Mouse (Mus musculus) T-helper 17 cell (primary cell): ENCODE measurements at regions not wholly inside any gene's neighbourhood (a gene's known extent, or its start where the extent isn't known, plus 50 kb on each side); places are given as distances from the start of the nearest gene placed in this dataset.

Source experiments
- in situ Hi-C, 2 experiments: fragments of 300-600 bp; cut with MboI, MseI; formaldehyde crosslinking; loops; 1 replicate in 1 of 2; 2 replicates in 1 of 2; pipeline ENCODE4 v1.15.1; 2025; ENCODE audit warnings: high pct_unique_total_duplicates in 2 of 2

DNA sequence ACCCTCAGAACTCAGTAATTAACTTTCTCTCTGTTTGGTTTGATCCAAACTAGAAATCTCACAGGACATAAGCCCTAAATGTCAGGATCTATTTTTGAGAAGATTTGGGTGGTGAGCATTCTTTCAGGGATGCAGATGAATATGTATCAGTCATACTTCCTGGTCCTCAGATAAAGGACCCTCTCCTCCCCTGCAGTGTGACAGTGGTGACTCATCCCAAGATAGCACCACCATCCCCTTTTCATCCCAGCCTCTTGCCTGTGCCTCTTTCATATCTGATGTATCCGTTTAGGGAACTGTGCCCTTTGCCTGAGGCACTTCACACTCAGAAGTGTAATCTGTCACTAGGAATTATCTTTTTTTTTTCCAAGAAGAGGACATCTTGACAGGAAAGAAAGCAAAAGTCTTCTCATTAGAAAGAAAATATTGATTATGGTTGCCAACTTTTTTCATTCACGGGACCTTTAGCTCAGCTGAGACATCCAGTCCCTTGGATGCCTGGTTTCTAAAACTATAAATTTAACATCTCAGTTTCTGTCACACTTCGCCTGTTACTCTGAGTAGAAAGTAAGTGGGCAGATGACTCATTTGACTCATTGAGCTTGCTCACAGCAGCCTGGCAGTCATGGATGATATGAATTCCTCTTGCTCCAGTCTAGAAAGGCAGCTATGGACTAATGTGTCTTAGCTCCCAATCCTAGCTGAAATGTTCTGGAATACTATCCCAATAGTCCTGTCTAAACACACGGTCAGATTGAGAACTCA is 284.1 kb upstream of the Mctp2 start:
- in situ Hi-C loops = no loop called here

DNA sequence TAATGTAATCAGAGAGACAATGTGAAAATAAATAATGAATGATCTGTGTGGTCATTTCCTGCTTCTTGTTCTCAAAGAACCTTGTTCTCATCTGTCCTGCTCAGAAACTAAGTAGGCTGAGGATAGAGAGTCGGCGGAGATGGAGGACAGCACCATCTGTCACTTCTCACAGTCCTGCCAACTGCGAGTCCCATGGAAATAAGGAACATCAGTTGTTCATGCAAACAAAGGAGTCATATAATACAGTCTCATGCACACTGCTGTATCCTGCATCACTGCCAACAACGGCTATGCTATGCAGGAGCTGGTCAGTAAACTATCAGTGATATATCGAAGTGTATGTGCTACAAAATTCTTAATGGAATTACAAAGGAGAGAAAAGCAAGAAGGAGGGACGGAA is 285.7 kb upstream of the Mctp2 start:
- in situ Hi-C loops = no loop called here

DNA sequence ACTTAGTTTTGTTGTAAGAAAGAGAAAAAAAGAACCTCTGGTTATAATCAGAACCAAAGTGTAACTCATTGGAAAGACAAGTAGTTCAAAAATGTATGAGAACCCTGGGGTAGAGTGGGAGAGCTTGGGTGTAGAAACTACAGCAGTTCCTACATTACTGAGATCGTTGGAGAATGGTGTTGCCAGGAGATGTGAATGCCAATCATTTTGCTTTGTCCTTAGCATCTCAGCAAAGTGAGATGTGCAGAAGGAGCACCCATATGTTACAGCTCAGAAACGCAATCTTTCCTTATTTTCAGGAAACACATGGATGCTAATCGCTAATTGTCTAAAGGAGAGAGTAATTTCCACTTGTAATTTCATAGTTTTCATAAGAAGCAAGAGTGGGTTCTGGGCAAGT is 286.2 kb upstream of the Mctp2 start:
- in situ Hi-C loops = no loop called here

DNA sequence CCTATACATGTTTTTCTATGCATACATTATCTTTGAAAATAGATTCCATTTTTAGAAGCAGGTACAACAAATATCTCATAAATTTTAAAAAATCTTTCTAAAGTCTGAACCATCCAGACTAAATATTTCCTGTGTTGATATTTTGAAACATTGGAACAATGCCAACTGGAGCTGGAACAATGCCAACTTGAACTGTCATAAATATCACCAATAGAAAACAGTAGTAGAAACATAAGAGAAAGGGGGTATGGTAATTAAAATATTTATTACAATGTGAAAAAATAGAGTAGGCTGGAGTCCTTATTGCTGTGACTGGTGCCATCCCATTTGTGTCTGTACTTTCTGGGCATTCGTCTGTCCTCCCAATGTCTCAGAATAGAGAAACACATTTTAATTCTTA is 286.9 kb upstream of the Mctp2 start:
- in situ Hi-C loops = no loop called here

DNA sequence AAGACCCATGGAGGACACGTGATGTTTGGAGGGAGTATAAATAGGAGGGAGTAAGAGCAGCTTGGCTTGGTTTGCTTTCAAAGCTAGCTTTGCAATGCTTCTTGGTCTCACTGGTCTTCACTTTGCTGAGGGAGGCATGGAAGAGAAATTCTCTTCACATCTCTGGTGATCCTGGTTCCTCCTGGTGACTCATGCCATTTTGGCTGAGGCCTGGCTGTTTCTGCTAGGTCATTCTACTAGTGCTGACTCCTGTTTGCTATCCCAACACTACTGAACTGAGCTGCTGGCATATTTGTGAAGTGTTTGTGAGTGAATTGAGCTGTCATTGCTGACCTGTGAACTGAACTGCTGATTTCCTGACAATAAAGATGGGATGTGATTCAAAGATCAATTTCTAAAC is 288.3 kb upstream of the Mctp2 start:
- in situ Hi-C loops = no loop called here

DNA sequence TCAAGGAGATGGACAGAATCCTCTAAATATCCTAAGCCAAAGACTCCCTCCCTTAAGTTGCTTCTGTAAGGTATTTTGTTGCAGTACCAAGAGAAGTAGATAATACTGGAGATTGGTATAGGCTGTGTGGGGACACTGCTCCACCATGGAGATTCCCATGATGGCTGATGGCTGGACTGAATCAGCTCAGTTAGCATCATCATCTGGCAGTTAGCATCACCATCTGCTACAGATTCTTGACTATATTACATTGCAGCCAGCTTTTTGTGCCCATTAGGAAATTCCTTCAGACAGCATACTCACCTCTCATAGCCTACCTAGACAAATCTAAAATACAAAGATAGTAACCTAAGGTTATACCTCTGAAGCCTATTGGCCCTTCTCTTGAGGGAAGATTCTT is 290.6 kb upstream of the Mctp2 start:
- in situ Hi-C loops = no loop called here

DNA sequence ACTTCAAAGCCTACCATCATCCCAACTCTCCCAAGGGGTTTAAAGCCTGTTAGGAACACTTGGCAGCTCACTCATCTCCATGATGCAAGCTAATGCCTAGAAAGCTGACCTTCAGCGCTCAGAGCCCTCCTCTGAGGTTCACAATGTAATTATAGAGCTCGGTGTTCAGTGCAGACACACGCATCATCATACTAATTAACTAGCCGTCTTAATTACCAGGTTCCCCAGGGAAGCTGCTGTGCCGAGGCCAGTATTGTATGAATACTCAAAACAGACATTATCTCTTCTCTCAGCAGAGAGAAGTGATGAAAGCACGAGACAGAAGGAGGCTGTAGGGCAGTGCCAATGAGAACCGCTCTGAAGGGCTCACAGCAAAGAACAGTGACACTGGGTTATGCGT is 295.5 kb upstream of the Mctp2 start:
- in situ Hi-C loops = no loop called here

DNA sequence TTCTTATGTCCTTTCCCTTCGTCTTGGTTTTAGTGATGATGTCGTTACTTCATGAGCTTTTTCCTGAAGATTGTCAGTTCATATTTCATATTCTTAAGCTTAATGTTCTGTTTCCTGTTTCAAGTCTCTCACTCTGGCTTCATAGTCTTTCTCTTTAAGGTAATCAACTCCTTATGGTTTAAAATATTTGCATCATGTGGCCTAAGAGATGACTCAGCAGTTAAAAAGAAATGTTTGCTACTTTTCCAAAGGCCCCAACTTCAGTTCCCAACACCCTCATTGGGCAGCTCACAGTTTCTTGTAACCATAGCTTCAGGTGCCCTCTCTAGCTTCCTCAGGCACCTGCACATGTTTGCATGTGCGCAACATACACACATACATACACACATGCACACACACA is 303.4 kb upstream of the Mctp2 start:
- in situ Hi-C loops = no loop called here

DNA sequence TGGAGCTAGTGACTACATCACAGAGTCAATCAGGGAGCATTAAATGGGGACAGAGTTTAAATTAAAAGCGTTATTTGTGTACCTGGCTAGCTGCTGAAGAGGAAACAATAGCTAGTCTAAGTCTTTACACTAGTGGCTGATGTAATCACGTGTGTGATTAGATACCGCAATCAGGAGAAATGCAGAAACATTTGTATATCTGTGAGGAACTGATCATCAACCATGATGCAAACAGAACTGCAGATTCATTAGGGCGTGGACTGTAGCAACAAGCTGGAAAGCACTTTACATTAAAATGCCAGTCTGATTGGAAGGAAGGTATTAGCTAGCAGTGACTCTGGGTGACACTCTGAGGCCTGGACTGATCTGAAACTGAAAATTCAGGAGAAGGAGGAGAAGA is 308.8 kb upstream of the Mctp2 start:
- in situ Hi-C loops = no loop called here

DNA sequence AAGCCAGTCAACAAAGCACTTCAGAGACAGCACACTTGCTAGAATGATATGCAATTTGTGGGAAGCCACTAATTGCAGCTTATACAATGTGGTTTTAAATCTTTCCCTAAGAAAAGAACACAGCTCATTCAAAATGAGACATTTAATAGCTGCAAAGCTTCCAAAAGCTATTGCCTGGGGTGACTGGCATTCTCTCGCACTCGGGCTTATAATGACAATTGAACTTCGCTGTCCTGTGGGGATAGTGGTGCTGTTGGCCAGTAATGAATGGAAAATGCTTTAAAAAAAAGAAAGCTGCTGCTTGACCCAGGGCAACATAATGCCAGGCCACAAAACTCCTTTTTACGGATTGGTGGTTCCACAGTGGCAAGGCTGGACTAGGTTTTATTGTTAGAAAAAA is 321.0 kb upstream of the Mctp2 start:
- in situ Hi-C loops = no loop called here

DNA sequence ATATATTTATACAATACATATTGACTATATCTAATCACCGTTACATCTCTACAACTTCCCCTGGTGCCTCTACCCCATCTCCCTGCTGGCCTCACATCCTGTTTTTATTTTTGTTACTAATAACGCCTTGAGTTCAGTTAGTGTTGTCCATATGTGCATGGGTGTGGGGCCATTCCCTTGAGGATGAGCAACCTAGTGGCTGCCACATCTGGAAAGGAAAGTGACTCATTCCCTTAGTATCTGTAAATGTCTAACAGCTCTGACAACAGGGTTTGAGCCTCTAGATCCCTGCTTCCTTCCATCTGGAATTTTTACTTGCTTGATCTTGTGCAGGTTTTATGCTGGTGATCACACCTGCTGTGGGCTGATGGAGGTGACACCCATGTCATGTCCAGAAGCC is 333.2 kb upstream of the Mctp2 start:
- in situ Hi-C loops = no loop called here

DNA sequence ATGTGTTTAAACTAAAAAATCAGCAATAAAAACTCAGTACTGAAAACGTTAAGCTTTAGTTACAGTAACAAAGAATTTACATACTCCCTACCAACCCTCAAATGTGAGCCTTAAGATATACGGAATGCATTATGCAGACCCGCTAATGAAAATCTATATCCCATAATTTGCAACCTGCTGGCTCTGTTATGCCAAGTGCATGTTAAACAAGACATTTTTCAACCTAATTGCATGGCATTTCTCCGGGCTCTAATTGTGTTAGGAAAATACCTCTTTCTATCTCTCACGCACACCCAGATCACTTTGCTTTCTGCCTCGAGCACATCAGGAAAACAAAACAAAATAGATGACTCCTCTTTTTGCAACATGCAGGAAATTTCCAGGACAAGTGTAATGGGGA is 368.6 kb upstream of the Mctp2 start:
- in situ Hi-C loops = no loop called here

DNA sequence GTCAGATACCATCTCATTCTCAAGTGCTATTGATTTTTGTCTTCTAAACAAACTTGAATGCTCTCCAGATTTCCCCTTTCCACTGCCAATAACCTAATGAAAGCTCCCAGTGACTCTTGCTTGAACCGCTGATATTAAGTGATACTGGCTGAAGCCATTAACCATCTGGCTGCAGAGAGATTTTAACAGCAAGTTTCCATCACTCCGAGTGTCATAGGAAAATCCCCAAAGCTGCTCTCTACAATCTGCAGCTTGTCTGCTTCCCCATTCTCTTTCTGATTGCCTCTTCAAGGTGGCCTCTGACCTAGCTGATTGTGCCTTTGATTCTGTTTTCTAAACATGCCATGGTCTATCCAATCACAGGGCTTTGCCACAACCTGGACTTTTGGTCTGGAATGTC is 379.4 kb upstream of the Mctp2 start:
- in situ Hi-C loops = no loop called here

DNA sequence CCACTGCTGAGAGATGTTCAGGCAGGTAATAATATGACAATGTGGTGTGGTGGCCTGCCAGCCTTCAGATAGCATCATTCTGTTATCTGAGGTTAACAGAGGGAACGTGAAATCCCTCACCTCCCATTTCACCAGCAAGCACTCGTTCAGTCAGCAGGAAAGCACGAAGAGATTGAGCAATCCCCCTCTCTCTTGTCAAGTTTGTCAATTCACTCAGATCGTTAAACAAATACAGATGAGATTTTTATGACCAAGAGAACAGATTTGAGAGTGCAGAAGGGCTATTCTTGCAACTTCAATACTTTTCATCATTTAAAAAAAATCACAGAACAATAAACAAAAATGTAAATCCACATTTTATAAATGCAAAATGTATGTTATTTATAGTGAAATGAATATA is 380.9 kb upstream of the Mctp2 start:
- in situ Hi-C loops = no loop called here

DNA sequence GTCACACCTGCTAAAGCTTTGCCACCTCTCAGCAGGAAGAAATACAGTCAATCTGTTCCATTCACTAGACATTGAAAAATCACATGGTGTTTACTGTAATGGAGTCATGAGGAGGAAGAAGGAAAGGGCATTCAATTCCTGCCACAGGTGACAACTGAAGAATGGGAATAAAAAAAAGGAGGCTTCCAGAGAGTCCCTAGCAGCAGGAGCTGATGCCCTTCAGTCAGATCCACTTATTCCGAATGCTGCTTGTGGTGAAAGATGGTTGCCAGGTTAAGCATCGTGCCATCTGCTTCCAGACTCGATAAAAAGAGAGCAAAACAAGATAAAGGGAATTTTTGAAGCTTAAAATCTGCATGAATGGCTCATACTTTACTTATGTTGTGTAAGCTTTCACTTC is 385.0 kb upstream of the Mctp2 start:
- in situ Hi-C loops = no loop called here

DNA sequence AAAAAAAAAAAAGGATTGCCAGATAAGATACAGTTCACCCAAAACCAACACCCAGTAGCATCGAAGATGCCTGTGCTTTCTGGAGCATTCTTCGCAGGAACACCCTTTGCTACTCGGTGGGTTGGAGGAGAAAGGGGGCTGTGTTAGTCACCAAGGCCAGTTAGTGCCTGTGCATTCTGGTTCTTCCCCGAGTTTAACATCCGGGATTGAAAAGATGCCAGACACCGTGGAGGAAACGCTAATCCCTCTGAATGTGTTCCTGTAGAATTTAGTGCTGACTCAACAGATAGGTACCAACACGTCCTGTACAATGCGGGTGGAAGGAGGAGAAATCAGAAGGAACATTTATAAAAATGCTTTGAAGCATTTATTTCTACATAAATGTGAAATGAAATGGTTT is 385.5 kb upstream of the Mctp2 start:
- in situ Hi-C loops = no loop called here

DNA sequence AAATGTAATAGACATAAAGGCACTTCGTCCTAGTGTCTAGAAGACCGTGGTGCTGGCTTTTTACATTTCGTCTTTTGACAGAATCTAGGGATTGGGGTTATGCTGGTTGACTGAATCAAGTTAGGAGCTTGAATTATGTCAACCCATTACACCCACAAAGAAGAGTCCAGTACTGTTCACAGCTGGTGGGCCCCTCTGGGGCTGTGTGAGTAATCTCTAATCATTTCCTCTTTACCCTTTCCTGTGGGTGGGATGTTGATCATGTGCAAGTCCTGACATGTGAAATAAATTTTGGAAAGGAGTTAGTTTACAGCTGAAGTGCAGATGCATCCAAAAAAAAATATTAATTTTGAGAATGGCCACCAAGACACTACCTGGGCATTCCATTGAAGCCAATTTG is 390.3 kb upstream of the Mctp2 start:
- in situ Hi-C loops = no loop called here

DNA sequence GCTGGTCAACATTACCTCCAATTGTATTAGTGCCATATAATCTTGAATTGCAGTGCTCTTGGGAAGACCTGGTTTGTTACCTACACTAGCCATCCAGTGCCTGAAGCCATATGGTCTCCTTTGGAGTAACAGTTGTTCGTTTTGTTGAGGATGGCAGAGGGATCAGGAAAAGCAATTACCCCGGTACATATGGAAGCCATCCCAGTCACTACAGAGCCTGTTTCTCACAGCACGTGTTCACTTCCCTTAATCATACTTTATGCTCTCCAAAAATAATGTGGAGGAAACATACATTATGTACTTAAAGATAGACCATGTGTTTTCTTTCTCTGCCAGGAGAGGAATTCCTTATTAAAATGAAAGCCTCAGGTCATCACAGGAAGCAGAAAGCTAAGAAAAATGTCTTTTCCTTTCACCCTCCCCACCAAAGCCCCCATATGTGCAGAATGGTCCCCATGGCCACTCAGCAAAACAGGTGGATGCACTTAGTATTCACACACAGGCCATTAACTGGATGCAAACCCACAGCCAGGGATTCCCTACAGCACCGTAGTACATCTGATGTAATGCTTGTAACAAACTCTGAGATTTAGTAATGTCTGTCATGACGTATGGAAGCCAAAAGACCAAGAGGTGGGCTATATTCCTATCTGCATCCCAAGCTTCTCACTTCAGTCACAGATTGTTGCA is 397.4 kb upstream of the Mctp2 start:
- in situ Hi-C loops = loop anchor here in 1 of 2 experiments (10.0 kb wide), 1 partner anchor 961 kb away; no protein-coding TSS in a partner anchor

DNA sequence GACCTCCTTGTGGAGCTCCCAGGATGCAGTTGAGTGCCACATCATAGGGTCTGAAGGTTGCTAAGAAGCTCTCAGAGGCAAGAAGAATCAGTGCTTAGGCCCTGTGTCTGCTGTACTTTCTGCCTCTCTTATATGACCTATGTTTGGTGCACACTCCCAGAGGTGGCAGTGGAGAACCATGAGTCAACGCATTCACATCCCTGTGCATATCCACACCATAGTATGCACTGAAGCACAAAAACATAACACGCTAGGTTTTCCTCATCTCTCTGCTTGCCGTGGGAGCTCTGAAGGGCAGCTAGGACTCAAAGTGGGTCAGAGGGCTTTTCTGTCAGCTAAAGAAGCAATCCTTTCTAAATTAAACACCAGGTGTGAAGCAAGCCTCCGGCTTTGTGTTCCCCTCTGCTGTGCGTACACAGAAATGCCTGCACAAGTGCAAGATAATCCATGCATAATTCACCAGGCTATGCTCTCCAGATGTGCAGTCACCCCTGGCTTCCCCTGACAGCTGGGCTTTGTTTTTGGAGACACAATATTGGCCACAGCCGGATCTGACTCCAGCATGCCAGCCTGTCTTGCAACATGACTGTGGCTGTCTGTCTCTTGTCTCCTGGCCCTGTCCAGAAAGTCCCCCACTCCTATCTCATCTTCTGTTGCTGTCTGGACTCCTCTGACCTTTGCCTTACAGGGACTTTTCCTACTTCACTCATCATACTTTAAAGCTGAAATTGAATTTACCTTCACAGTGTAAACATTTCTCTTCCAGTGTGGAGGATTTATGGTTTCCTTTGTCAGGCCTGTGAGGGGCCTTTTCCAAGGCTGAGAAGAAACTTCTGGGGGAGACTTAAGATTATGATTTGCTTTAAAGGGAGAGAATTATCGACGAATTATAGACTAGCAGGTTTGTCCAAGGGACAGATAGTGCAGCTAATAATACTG is 405.1 kb upstream of the Mctp2 start:
- in situ Hi-C loops = loop anchor here in 1 of 2 experiments (10.0 kb wide), 1 partner anchor 1977 kb away; no protein-coding TSS in a partner anchor

DNA sequence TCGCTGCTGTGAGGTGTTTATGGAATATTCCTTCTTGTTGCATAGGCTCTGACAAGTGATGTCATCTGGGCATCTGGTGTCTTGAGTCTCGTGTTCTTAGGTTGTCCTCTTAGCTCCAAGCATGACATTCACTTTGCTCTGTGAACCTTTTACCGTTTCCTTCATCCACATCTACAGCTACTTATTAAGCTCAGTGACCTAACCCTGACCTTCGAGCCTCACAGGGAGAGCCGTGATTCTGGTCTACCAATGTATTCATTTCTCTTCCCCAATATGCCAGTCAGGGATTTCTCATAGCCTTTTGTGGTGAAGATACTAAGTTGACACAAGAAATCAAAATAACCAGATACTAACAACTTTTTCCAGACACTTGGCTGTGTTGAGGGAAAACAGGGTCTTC is 409.0 kb upstream of the Mctp2 start:
- in situ Hi-C loops = loop anchor here in 1 of 2 experiments (10.0 kb wide), 1 partner anchor 1981 kb away; no protein-coding TSS in a partner anchor

DNA sequence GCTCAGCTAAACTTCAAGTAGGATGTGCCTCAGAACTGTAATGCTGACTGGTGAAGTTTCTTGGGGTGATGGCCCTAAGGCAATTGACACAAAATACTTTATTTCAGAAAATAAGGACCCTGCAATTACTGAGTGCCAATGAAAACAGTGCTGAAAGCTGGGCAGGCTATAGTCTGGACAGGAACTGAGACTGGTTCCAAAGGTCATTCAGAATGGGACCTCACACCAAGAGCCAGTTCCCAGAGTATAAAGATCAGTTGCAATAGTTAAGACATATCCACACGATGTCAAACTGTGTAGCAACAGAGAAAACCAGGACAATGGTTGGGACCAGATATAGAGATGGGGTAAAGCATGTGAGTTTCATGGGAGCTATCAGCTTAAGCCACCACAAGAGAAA is 409.6 kb upstream of the Mctp2 start:
- in situ Hi-C loops = loop anchor here in 1 of 2 experiments (10.0 kb wide), 1 partner anchor 1981 kb away; no protein-coding TSS in a partner anchor

DNA sequence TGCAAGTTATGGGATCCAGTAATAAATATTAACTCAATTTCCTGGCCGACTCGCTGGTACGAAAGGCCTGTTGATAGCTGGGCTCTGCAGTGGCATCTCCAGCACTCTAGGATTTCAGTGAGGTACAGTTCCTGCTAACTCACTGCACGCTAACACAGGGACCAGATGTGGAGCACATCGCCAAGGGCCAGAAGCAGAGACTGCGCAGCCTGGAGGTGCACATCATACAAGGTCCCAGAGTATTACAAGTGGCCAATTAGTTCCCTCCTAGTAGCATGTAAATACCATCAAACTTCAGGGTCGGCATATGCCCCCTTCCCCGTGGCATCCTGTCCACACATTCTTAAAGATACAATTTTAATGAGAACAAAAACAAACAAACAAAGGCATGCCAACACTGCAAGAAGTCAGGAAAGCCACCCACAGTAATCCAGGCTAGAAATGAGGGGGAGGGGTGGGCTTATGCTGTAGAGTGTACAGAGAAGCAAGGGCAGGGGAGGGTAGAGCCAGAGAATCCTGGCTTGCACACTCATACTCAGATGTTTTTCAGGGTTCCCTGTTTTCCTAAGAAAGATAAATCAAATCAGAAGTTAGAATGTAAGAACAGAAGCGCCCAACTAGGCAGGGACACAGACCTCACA is 419.9 kb upstream of the Mctp2 start:
- in situ Hi-C loops = no loop called here
